Mouse (Mus musculus) CH12.LX (cell line): Measurements from ENCODE around the gene P2ry14.

Experiments used
- CHD2 ChIP-seq: IDR thresholded peaks from 2 replicates; pipeline ENCODE4 v1.6.1; 2011; ENCODE audit warnings: low read length, improper control_type of control experiment
- CTCF ChIP-seq, 2 experiments: IDR thresholded peaks in 1 of 2; conservative IDR thresholded peaks in 1 of 2; 2 replicates each; pipeline ENCODE4 v1.5.1; 2011 to 2012; ENCODE audit warnings: low read depth in 2 of 2, low read length in 2 of 2, improper control_type of control experiment in 1 of 2, inconsistent platforms in 1 of 2, mild to moderate bottlenecking in 1 of 2, moderate library complexity in 1 of 2
- EP300 ChIP-seq: IDR thresholded peaks from 2 replicates; pipeline ENCODE4 v1.6.1; 2011; ENCODE audit warnings: low read length, improper control_type of control experiment
- ETS1 ChIP-seq: conservative IDR thresholded peaks from 2 replicates; pipeline ENCODE4 v1.6.1; 2012; ENCODE audit warnings: low read depth, mild to moderate bottlenecking, inconsistent platforms, low read length, improper control_type of control experiment, moderate library complexity
- GABPA ChIP-seq: IDR thresholded peaks from 2 replicates; pipeline ENCODE4 v1.6.1; 2012; ENCODE audit warnings: low read depth, low read length, improper control_type of control experiment, inconsistent platforms; ENCODE audit not compliant: insufficient replicate concordance
- MAX ChIP-seq: IDR thresholded peaks from 2 replicates; pipeline ENCODE4 v1.6.1; 2011; ENCODE audit warnings: low read length, improper control_type of control experiment
- MEF2A ChIP-seq: IDR thresholded peaks from 2 replicates; pipeline ENCODE4 v1.6.1; 2014; ENCODE audit warnings: low read depth, mild to moderate bottlenecking, inconsistent platforms, low read length, improper control_type of control experiment, borderline replicate concordance
- POLR2A ChIP-seq: IDR thresholded peaks from 2 replicates; pipeline ENCODE4 v1.6.1; 2011; ENCODE audit warnings: low read depth, mild to moderate bottlenecking, improper control_type of control experiment, low read length
- ZNF384 ChIP-seq: IDR thresholded peaks from 2 replicates; pipeline ENCODE4 v1.6.1; 2012; ENCODE audit warnings: low read depth, low read length, improper control_type of control experiment, inconsistent platforms

- TF ChIP-seq GABPA, result no peak
- peak in 1 of 2 experiments; percentile 54; a peak in 2 of 4 replicates for TF ChIP-seq CTCF (conservative IDR thresholded peaks at IDR 0.05 in 1 of 2, IDR thresholded peaks at IDR 0.05 in 1 of 2; ENCODE audit: low read depth in 2 of 2, low read length in 2 of 2)
- no peak for TF ChIP-seq ETS1
- no peak for TF ChIP-seq ZNF384
- no peak for TF ChIP-seq MAX
- TF ChIP-seq MEF2A, result no peak
- TF ChIP-seq CHD2, result no peak
- no peak for TF ChIP-seq EP300
- no peak for TF ChIP-seq POLR2A
Observed at GRCm38 (mm10) chr3:59169215-59169614, 15.8 kb upstream of the P2ry14 start.
